Mouse (Mus musculus): Measurements from ENCODE around the gene Armc8.

- no peak for TF ChIP-seq GATA1 (IDR thresholded peaks at IDR 0.05; ENCODE audit: low read length)
- no peak for TF ChIP-seq TAL1 (IDR thresholded peaks at IDR 0.05; ENCODE audit: low read length)
Measured at GRCm38 (mm10) chr9:99492634-99493200, 76.0 kb downstream of the Armc8 start.

Measured in erythroblast, embryonic 14.5 days (primary cell).